Mouse (Mus musculus): ENCODE measurements around the gene Dusp28. TPM values are rescaled to one million over a fixed set of nuclear protein-coding genes. Genes with fewer than 3 reads are reported as not detected.

Gene Dusp28
- polyA plus RNA-seq, 1 experiment, result 73.5 TPM

DNA sequence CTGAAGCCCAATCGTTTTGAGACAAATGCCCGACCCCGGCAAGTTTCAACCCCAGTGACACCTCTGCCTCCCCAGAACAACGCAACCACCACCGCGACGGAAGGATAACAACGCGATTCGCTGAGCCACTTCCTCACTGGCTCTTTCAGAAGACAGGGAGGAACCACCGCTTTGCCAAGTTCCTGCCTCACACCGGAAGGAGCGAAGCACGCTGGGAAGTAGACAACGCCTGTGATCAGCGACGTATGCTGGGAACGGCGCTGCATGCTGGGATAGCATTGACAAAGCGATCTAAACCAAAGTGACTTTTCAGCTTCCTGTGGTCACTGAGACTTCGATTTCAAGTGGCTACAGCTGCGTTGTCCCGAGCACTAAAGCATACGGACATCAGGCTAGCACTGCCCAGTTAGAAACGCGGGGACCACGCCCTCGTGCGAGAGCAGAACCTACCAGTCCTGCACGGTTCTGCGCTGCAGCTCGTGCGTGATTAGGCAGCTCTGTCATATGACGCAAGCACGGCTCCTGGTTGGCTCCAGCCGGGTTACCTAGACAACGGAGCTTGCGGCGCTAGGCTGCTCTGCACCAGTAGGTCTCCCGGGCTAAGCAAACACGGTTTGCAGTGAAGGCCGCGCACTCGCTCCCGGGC lies 27.5 kb downstream of the Dusp28 start, which contains the start of gene Capn10:
Gene Capn10 (plus strand): TSS at position 195 of the 646 bp plus-strand sequence.
- peak within 1 kb of the TSS; percentile 84 for H3K27ac ChIP-seq (ENCODE audit: control insufficient read depth, insufficient read depth, low read length)
- peaks cover 10% of the 10 kb centered on the region for H3K4me1 ChIP-seq (replicated peaks; ENCODE audit: control insufficient read depth, insufficient read depth, low read length)
- H3K27me3 ChIP-seq (ENCODE audit: control insufficient read depth, insufficient read depth, low read length), result no peaks in the 10 kb centered on the region
- WGBS, result under 1% methylated on average over 45 of the region's 45 CpGs
- no peak; the same call in none of the 2 replicates for TF ChIP-seq POLR2A (IDR thresholded peaks at IDR 0.05; ENCODE audit: control insufficient read depth, extremely low read depth, insufficient read depth, low read length, poor library complexity)
- TF ChIP-seq CTCF (IDR thresholded peaks at IDR 0.05; ENCODE audit: borderline replicate concordance, control insufficient read depth, extremely low read depth, insufficient read depth, low read length, poor library complexity), result no peak
- H3K4me3 ChIP-seq (ENCODE audit: control insufficient read depth, insufficient read depth, low read length), result peak within 1 kb of the TSS; percentile 81
- DNase-seq, result peak; percentile 88
- 0 out of 2 replicates have a peak, but pooled peaks cover 2% of the 10 kb centered on the region for H3K36me3 ChIP-seq (ENCODE audit: control insufficient read depth, insufficient read depth, low read length)

DNA sequence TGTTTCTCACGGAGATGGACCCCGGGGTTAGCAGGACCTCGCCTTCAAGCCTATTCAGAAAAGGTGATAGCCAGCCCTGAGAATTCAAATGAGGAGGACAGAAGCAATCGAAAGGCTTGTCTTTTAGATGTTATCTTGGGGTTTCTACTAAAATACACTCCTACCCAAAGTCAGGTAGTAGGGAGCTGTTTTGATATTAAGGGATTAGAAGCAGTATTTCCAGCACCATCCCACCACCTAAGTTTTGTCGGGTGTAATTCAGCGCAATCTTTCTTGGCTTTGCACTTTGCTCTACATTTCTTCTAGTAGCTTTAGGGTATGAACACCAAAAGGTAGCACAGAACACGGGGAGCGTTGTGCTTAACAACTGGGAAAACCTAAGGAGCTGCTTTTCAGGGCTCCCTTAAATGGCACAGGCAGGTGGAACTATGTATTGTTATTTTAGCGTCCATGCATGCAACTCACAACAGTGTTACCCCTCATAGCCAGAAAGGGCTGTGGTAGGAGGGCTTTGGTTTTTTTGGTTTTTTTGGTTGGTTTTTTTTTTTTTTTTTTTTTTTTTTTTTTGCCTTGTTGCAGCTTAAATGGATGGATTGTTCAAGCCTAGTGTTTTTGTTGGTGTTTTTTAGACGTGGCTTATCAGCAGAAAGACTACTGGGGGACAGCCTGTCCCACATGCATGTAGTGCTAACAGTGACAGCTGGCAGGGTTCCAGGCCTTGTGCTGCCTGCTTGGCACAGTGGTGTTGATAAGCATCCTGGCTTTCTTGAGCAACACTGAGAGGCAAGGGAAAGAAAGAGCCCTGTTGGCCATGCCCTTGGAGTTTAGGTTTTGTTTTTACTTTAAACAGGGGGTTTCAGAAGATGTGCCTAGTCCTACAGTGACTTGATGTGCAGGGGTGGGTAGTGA lies 28.5 kb downstream of the Dusp28 start:
- TF ChIP-seq CTCF (IDR thresholded peaks at IDR 0.05; ENCODE audit: borderline replicate concordance, control insufficient read depth, extremely low read depth, insufficient read depth, low read length, poor library complexity) (no peak), POLR2A (IDR thresholded peaks at IDR 0.05; ENCODE audit: control insufficient read depth, extremely low read depth, insufficient read depth, low read length, poor library complexity) (no peak)
- Histone ChIP-seq H3K27ac (ENCODE audit: control insufficient read depth, insufficient read depth, low read length) (no peak overlapping the region), H3K27me3 (ENCODE audit: control insufficient read depth, insufficient read depth, low read length) (no peaks in the 10 kb centered on the region), H3K4me3 (ENCODE audit: control insufficient read depth, insufficient read depth, low read length) (peak overlapping the region; percentile 81), H3K4me1 (replicated peaks; ENCODE audit: control insufficient read depth, insufficient read depth, low read length) (peaks cover 10% of the 10 kb centered on the region), H3K36me3 (ENCODE audit: control insufficient read depth, insufficient read depth, low read length) (0 out of 2 replicates have a peak, but pooled peaks cover 7% of the 10 kb centered on the region)
- WGBS, result 17% methylated on average over 10 of the region's 10 CpGs
- DNase-seq, result no peak

DNA sequence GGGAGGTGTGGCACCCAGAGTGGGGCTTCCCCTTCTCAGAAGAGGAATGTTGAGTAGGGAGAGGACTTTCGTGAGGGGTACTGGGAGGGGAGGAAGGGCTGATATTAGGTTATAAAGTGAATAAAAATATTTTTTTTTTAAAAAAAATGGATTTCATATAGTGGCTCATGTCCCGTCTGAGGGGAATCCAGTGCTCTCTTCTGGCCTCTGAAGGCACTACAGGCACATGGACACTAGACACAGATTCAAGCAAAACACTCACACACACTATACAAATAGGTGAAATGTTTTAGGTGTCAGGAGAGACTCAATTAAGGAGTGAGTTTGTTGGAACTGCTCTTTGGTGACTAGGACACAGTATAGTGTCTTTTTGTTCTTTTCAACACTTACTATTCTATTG lies 29.2 kb downstream of the Dusp28 start:
- 62% methylated on average over 2 of the region's 2 CpGs for WGBS
- no peak overlapping the region for H3K4me3 ChIP-seq (ENCODE audit: control insufficient read depth, insufficient read depth, low read length)
- DNase-seq, result no peak
- H3K27ac ChIP-seq (ENCODE audit: control insufficient read depth, insufficient read depth, low read length), result no peak overlapping the region
- no peak for TF ChIP-seq CTCF (IDR thresholded peaks at IDR 0.05; ENCODE audit: borderline replicate concordance, control insufficient read depth, extremely low read depth, insufficient read depth, low read length, poor library complexity)
- no peak for TF ChIP-seq POLR2A (IDR thresholded peaks at IDR 0.05; ENCODE audit: control insufficient read depth, extremely low read depth, insufficient read depth, low read length, poor library complexity)
- peaks cover 10% of the 10 kb centered on the region for H3K4me1 ChIP-seq (replicated peaks; ENCODE audit: control insufficient read depth, insufficient read depth, low read length)
- peaks cover 7% of the 10 kb centered on the region; the same call in 1 of the 2 replicates for H3K36me3 ChIP-seq (ENCODE audit: control insufficient read depth, insufficient read depth, low read length)
- no peaks in the 10 kb centered on the region for H3K27me3 ChIP-seq (ENCODE audit: control insufficient read depth, insufficient read depth, low read length)

DNA sequence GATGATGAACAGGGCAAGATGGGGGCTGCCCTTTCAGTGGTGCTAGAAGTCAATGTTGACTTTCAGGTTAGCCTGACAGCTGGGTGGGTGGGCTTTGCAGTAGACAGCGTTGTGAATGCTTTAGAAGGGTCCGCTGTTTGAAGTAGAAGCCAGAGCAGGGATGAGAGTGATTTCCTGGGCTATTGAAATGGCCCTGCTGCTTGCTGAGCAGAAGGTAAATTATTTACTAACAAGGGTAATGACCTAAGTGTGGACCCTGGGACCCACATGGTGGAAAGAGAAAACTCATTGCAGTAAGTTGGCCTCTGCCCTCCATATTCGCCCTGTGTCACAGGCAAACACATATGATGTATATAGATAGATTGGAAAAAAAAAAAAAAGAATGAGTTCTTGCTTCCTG lies 29.7 kb downstream of the Dusp28 start:
- 95% methylated on average over 3 of the region's 3 CpGs for WGBS
- Histone ChIP-seq H3K27ac (ENCODE audit: control insufficient read depth, insufficient read depth, low read length) (no peak overlapping the region), H3K27me3 (ENCODE audit: control insufficient read depth, insufficient read depth, low read length) (no peaks in the 10 kb centered on the region), H3K4me3 (ENCODE audit: control insufficient read depth, insufficient read depth, low read length) (no peak overlapping the region), H3K36me3 (ENCODE audit: control insufficient read depth, insufficient read depth, low read length) (peaks cover 7% of the 10 kb centered on the region; the same call in 1 of the 2 replicates), H3K4me1 (replicated peaks; ENCODE audit: control insufficient read depth, insufficient read depth, low read length) (peaks cover 10% of the 10 kb centered on the region)
- TF ChIP-seq CTCF (IDR thresholded peaks at IDR 0.05; ENCODE audit: borderline replicate concordance, control insufficient read depth, extremely low read depth, insufficient read depth, low read length, poor library complexity) (no peak), POLR2A (IDR thresholded peaks at IDR 0.05; ENCODE audit: control insufficient read depth, extremely low read depth, insufficient read depth, low read length, poor library complexity) (no peak)
- DNase-seq, result no peak

- Histone ChIP-seq H3K27me3 (ENCODE audit: control insufficient read depth, insufficient read depth, low read length) (no peaks in the 10 kb centered on the region), H3K27ac (ENCODE audit: control insufficient read depth, insufficient read depth, low read length) (no peak overlapping the region), H3K4me1 (replicated peaks; ENCODE audit: control insufficient read depth, insufficient read depth, low read length) (peaks cover 10% of the 10 kb centered on the region), H3K4me3 (ENCODE audit: control insufficient read depth, insufficient read depth, low read length) (no peak overlapping the region), H3K36me3 (ENCODE audit: control insufficient read depth, insufficient read depth, low read length) (peaks cover 7% of the 10 kb centered on the region; the same call in 1 of the 2 replicates)
- TF ChIP-seq CTCF (IDR thresholded peaks at IDR 0.05; ENCODE audit: borderline replicate concordance, control insufficient read depth, extremely low read depth, insufficient read depth, low read length, poor library complexity), result no peak
- no peak for TF ChIP-seq POLR2A (IDR thresholded peaks at IDR 0.05; ENCODE audit: control insufficient read depth, extremely low read depth, insufficient read depth, low read length, poor library complexity)
- 93% methylated on average over 3 of the region's 3 CpGs for WGBS
- DNase-seq, result no peak
Measured at GRCm38 (mm10) chr1:92937797-92938196, 31.0 kb downstream of the Dusp28 start.

DNA sequence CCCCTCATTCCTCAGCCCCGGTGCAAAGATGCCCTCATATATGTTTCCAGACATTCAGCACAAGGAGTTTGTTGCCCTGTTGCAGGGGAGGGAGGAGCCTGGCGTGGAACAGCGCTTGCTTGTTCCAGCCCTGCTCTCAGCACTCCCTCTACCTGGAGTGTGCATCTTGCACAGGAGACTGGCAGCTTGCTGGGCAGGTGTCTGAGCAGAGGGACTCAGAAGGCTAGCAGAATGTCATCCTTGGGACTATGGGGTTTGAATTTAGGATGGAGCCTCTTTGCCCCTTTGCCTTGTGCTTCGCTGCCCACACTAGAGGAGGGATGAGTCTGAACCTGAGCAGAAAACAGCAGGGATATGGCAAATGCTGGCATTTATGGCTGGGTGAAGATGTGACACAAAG lies 33.0 kb downstream of the Dusp28 start:
- TF ChIP-seq CTCF (IDR thresholded peaks at IDR 0.05; ENCODE audit: borderline replicate concordance, control insufficient read depth, extremely low read depth, insufficient read depth, low read length, poor library complexity) (no peak), POLR2A (IDR thresholded peaks at IDR 0.05; ENCODE audit: control insufficient read depth, extremely low read depth, insufficient read depth, low read length, poor library complexity) (no peak)
- 95% methylated on average over 4 of the region's 4 CpGs for WGBS
- Histone ChIP-seq H3K36me3 (ENCODE audit: control insufficient read depth, insufficient read depth, low read length) (peaks cover 7% of the 10 kb centered on the region; the same call in 1 of the 2 replicates), H3K4me1 (replicated peaks; ENCODE audit: control insufficient read depth, insufficient read depth, low read length) (peaks cover 4% of the 10 kb centered on the region), H3K27me3 (ENCODE audit: control insufficient read depth, insufficient read depth, low read length) (no peaks in the 10 kb centered on the region), H3K27ac (ENCODE audit: control insufficient read depth, insufficient read depth, low read length) (no peak overlapping the region), H3K4me3 (ENCODE audit: control insufficient read depth, insufficient read depth, low read length) (no peak overlapping the region)
- no peak for DNase-seq

Data from thymus, adult 2 months (tissue).